In the genomic region with DNA sequence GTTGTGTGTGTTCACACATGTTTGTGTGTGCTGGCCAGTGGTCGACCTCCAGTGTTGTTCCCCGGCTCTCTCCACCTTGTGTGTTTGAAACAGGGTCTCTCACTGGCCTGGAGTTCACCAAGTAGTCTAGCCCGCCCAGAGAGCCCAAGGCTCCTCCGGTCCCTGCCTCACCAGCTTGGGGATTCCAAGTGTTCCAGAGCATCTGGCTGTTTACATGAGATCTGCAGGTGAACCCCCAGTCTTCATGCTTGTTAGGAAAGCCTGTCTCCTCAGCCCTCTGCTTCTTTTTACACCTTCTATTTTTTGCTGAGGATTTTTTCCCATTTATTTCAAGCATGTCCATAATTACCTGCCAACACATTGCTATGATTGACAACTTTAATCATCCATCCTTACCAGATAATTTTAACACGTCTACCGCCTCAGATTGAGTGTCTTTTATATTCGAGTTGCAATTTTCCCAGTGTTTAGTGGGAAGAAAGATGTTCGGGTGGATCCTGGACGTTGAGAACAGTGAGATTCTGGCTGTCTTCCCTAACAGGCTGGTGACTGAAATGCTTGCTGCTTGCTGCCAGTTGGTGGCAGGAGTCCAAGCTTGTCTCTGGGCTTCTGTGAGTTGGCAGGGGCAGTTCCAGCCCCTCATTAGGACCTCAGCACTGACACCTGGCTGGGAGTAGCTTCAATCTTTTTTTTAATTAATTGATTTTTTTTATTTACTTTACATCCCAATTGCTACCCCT, we compare ENCODE assay signal across 8 mouse cellular contexts. TPM values are rescaled to one million over a fixed set of nuclear protein-coding genes. Genes with fewer than 3 reads are reported as not detected.
DNase-seq lines count a peak whose midpoint lies in the region; ATAC-seq and TF ChIP-seq lines count a peak whose summit lies in the region.
"Had no signal": no experiment of that assay in that cellular context is flagged by ENCODE, and none has a peak within 500 bp of the region (broad histone marks: within the 10 kb centered on the region; RNA-seq: fewer than 3 reads in every experiment).

No protein-coding gene starts in this region.

- TF ChIP-seq CTCF in liver, adult 2 months (IDR thresholded peaks at IDR 0.05; ENCODE audit: low read depth, low read length) = 0 out of 2 replicates have a peak, but pooled peaks have one; percentile 18

- intact Hi-C loops in heart, postnatal 14 days (cut with DNase I) = no loop called here

- no peaks in the 10 kb centered on the region for H3K9me3 ChIP-seq in liver, embryonic 12.5 days (replicated peaks)

- H3K4me3 ChIP-seq in liver, adult 2 months (ENCODE audit: insufficient read depth, low read depth, low read length) = no peak overlapping the region
- H3K4me3 ChIP-seq in liver, embryonic 12.5 days = no peak overlapping the region

- no peaks in the 10 kb centered on the region for H3K36me3 ChIP-seq in liver, adult 2 months (ENCODE audit: control insufficient read depth, insufficient read depth, low read length)
- H3K36me3 ChIP-seq in liver, embryonic 12.5 days = no peaks in the 10 kb centered on the region

- 0 out of 2 replicates have a peak, but pooled peaks cover 3% of the 10 kb centered on the region for H3K27me3 ChIP-seq in liver, adult 2 months (ENCODE audit: control insufficient read depth, insufficient read depth, low read length)
- H3K27me3 ChIP-seq in liver, embryonic 12.5 days (replicated peaks) = peaks cover 21% of the 10 kb centered on the region

- H3K79me2 ChIP-seq in liver, adult 2 months (ENCODE audit: control insufficient read depth, insufficient read depth, low read length) = no peaks in the 10 kb centered on the region

- no peak overlapping the region for H3K9ac ChIP-seq in liver, adult 2 months (ENCODE audit: low read depth, low read length)
- no peak overlapping the region for H3K9ac ChIP-seq in liver, embryonic 12.5 days

- TF ChIP-seq POLR2A in liver, adult 2 months (IDR thresholded peaks at IDR 0.05; ENCODE audit: extremely low read depth, insufficient read depth, low read length) = no peak

- 55% methylated on average over 9 of the region's 9 CpGs for WGBS in liver, adult 2 months
- 57% methylated on average over 9 of the region's 9 CpGs for WGBS in liver, embryonic 12.5 days (ENCODE audit: insufficient replicate concordance)

- ATAC-seq in liver, embryonic 12.5 days = no peak
- ATAC-seq in megakaryocyte progenitor cell, adult 5-6 weeks (replicated peaks; ENCODE audit: poor library complexity) = no peak

- no peak overlapping the region for H3K27ac ChIP-seq in liver, adult 2 months (replicated peaks; ENCODE audit: insufficient read depth, low read depth, low read length)
- H3K27ac ChIP-seq in liver, embryonic 12.5 days = no peak overlapping the region

- no peaks in the 10 kb centered on the region for H3K4me1 ChIP-seq in liver, adult 2 months (ENCODE audit: control insufficient read depth, insufficient read depth, low read length)
- H3K4me1 ChIP-seq in liver, embryonic 12.5 days = no peaks in the 10 kb centered on the region

- peak; percentile 28 for DNase-seq in liver, adult 2 months (ENCODE audit: extremely low read depth, low read depth, low spot score)
- peak; percentile 69 for DNase-seq in cerebellum, adult 8-10 months
- peak; percentile 54 to 65 for DNase-seq in heart, postnatal 14 days
- peak; percentile 51 for DNase-seq in retina, embryonic 14.5 days (ENCODE audit: low spot score)
- DNase-seq in urinary bladder, postnatal 4 days (ENCODE audit: low spot score in 2 of 2) = no peak

- H3K4me2 ChIP-seq in liver, embryonic 12.5 days = no peak overlapping the region

RNA-seq across cellular contexts. Expression of gene Slc30a10, which starts 15.6 kb away (rescaled TPM):
- total RNA-seq in liver, adult 2 months (2014; rRNA removed) = 7.6 and 9.2 TPM in 2 replicates
- 23.5 and 26.6 TPM in 2 replicates for polyA plus RNA-seq in liver, adult 2 months (2012; rRNA removed)
- polyA plus RNA-seq in liver, embryonic 12.5 days (2016; fragmentation: Nextera tagmentation; extraction: Ambion mirVana) = 17.6 and 18.5 TPM in 2 replicates
- not detected for total RNA-seq in heart, postnatal 14 days (2021)
- total RNA-seq in megakaryocyte progenitor cell, adult 5-6 weeks (2015) = 0.05 and 0.07 TPM in 2 replicates
- total RNA-seq in megakaryocyte progenitor cell, adult 5-6 weeks (2017) = 0.07 and 0.08 TPM in 2 replicates
- total RNA-seq: hematopoietic stem cell, adult 5-6 weeks had no signal

Comparison
In these comparisons a context has a peak if more than half of its experiments do, and no peak if none do; other contexts are left out.
1. DNase-seq: peak in liver, adult 2 months (single experiment), cerebellum, adult 8-10 months (single experiment), heart, postnatal 14 days (2 of 2) and retina, embryonic 14.5 days (single experiment); none in urinary bladder, postnatal 4 days (0 of 2).